Mouse (Mus musculus): ENCODE measurements around the gene Tgfbrap1. TPM values are rescaled to one million over a fixed set of nuclear protein-coding genes. Genes with fewer than 3 reads are reported as not detected.

Gene Tgfbrap1
- polyA plus RNA-seq, 1 experiment from 2014 or later = 7.9 TPM

GRCm38 (mm10) chr1:43131591-43131990 lies 33.2 kb upstream of the Tgfbrap1 start:
- ATAC-seq (replicated peaks; ENCODE audit: low FRiP score, low read depth) = no peak
- 91% methylated on average over 9 of the region's 9 CpGs for whole genome bisulfite sequencing
- H3K9ac ChIP-seq (ENCODE audit: low read depth, low read length) = no peak overlapping the region
- H3K36me3 ChIP-seq (ENCODE audit: insufficient read depth, low read length) = peaks cover 29% of the 10 kb centered on the region
- H3K9me3 ChIP-seq (replicated peaks; ENCODE audit: low read length) = no peaks in the 10 kb centered on the region
- H3K4me1 ChIP-seq (replicated peaks; ENCODE audit: insufficient read depth, low read length) = no peaks in the 10 kb centered on the region
- H3K4me3 ChIP-seq (replicated peaks; ENCODE audit: low read depth, low read length) = no peak overlapping the region
- H3K27me3 ChIP-seq (ENCODE audit: insufficient read depth, low read length) = no peaks in the 10 kb centered on the region
- H3K4me2 ChIP-seq (ENCODE audit: low read length) = no peak overlapping the region
- H3K27ac ChIP-seq = no peak overlapping the region
- no peak for DNase-seq (ENCODE audit: low spot score)
- TF ChIP-seq CTCF (IDR thresholded peaks at IDR 0.05; ENCODE audit: low read depth) = no peak

- Histone ChIP-seq H3K27me3 (ENCODE audit: insufficient read depth, low read length) (no peaks in the 10 kb centered on the region), H3K9ac (ENCODE audit: low read depth, low read length) (no peak overlapping the region), H3K4me1 (replicated peaks; ENCODE audit: insufficient read depth, low read length) (no peaks in the 10 kb centered on the region), H3K9me3 (replicated peaks; ENCODE audit: low read length) (no peaks in the 10 kb centered on the region), H3K36me3 (ENCODE audit: insufficient read depth, low read length) (peaks cover 33% of the 10 kb centered on the region), H3K4me3 (replicated peaks; ENCODE audit: low read depth, low read length) (no peak overlapping the region), H3K27ac (no peak overlapping the region), H3K4me2 (ENCODE audit: low read length) (no peak overlapping the region)
- DNase-seq (ENCODE audit: low spot score) (no peak), ATAC-seq (replicated peaks; ENCODE audit: low FRiP score, low read depth) (no peak)
- WGBS = 81% methylated on average over 5 of the region's 5 CpGs
- no peak for TF ChIP-seq CTCF (IDR thresholded peaks at IDR 0.05; ENCODE audit: low read depth)
These were observed 32.0 kb upstream of the Tgfbrap1 start for GRCm38 (mm10) chr1:43130219-43130981.

- Histone ChIP-seq H3K36me3 (ENCODE audit: insufficient read depth, low read length) (peaks cover 45% of the 10 kb centered on the region), H3K27me3 (ENCODE audit: insufficient read depth, low read length) (no peaks in the 10 kb centered on the region), H3K9me3 (replicated peaks; ENCODE audit: low read length) (no peaks in the 10 kb centered on the region), H3K4me3 (replicated peaks; ENCODE audit: low read depth, low read length) (no peak overlapping the region), H3K4me1 (replicated peaks; ENCODE audit: insufficient read depth, low read length) (no peaks in the 10 kb centered on the region), H3K9ac (ENCODE audit: low read depth, low read length) (no peak overlapping the region), H3K4me2 (ENCODE audit: low read length) (no peak overlapping the region), H3K27ac (no peak overlapping the region)
- no peak for ATAC-seq (replicated peaks; ENCODE audit: low FRiP score, low read depth)
- 76% methylated on average over 8 of the region's 8 CpGs for WGBS
- TF ChIP-seq CTCF (IDR thresholded peaks at IDR 0.05; ENCODE audit: low read depth) = no peak
- no peak for DNase-seq (ENCODE audit: low spot score)
These were observed 29.6 kb upstream of the Tgfbrap1 start for GRCm38 (mm10) chr1:43127820-43128610.

- H3K4me3 ChIP-seq (replicated peaks; ENCODE audit: low read depth, low read length) = no peak overlapping the region
- H3K27ac ChIP-seq = no peak overlapping the region
- ATAC-seq (replicated peaks; ENCODE audit: low FRiP score, low read depth) (no peak), DNase-seq (ENCODE audit: low spot score) (no peak)
- no peaks in the 10 kb centered on the region for H3K9me3 ChIP-seq (replicated peaks; ENCODE audit: low read length)
- H3K27me3 ChIP-seq (ENCODE audit: insufficient read depth, low read length) = no peaks in the 10 kb centered on the region
- TF ChIP-seq CTCF (IDR thresholded peaks at IDR 0.05; ENCODE audit: low read depth) = no peak
- H3K4me2 ChIP-seq (ENCODE audit: low read length) = no peak overlapping the region
- peaks cover 45% of the 10 kb centered on the region for H3K36me3 ChIP-seq (ENCODE audit: insufficient read depth, low read length)
- no peaks in the 10 kb centered on the region for H3K4me1 ChIP-seq (replicated peaks; ENCODE audit: insufficient read depth, low read length)
- no peak overlapping the region for H3K9ac ChIP-seq (ENCODE audit: low read depth, low read length)
These were observed 28.8 kb upstream of the Tgfbrap1 start for GRCm38 (mm10) chr1:43127196-43127595.

- Histone ChIP-seq H3K27ac (no peak overlapping the region), H3K36me3 (ENCODE audit: insufficient read depth, low read length) (peaks cover 39% of the 10 kb centered on the region), H3K4me3 (replicated peaks; ENCODE audit: low read depth, low read length) (no peak overlapping the region), H3K9ac (ENCODE audit: low read depth, low read length) (no peak overlapping the region), H3K9me3 (replicated peaks; ENCODE audit: low read length) (no peaks in the 10 kb centered on the region), H3K4me1 (replicated peaks; ENCODE audit: insufficient read depth, low read length) (no peaks in the 10 kb centered on the region), H3K27me3 (ENCODE audit: insufficient read depth, low read length) (no peaks in the 10 kb centered on the region), H3K4me2 (ENCODE audit: low read length) (no peak overlapping the region)
- ATAC-seq (replicated peaks; ENCODE audit: low FRiP score, low read depth) (no peak), DNase-seq (ENCODE audit: low spot score) (no peak)
- no peak for TF ChIP-seq CTCF (IDR thresholded peaks at IDR 0.05; ENCODE audit: low read depth)
- WGBS = 79% methylated on average over 4 of the region's 4 CpGs
These were observed 26.3 kb upstream of the Tgfbrap1 start for GRCm38 (mm10) chr1:43124726-43125125.

DNA sequence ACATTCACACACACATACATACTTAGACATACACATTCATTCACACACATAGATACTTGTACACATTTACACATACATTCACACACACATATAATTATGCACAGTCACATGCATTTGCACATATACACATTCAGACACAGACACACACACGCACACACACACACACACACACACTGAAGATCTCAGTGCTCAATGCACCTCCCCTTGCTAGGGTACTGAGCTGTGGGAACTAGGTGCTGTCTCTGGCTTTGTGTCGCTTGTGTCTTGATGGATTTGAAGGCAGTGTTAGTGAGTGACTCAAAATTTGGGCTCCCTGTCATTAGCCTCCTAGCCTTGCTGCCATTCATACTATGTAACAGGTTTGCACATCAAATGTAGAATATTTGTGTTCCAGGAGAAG lies 24.2 kb upstream of the Tgfbrap1 start:
- TF ChIP-seq CTCF (IDR thresholded peaks at IDR 0.05; ENCODE audit: low read depth) = no peak
- H3K9me3 ChIP-seq (replicated peaks; ENCODE audit: low read length) = no peaks in the 10 kb centered on the region

More for the DNA sequence above, 24.2 kb upstream of the Tgfbrap1 start:
- ATAC-seq (replicated peaks; ENCODE audit: low FRiP score, low read depth) (no peak), DNase-seq (ENCODE audit: low spot score) (no peak)
- Histone ChIP-seq H3K4me2 (ENCODE audit: low read length) (no peak overlapping the region), H3K36me3 (ENCODE audit: insufficient read depth, low read length) (peaks cover 32% of the 10 kb centered on the region), H3K27ac (no peak overlapping the region), H3K4me1 (replicated peaks; ENCODE audit: insufficient read depth, low read length) (no peaks in the 10 kb centered on the region), H3K4me3 (replicated peaks; ENCODE audit: low read depth, low read length) (no peak overlapping the region), H3K9ac (ENCODE audit: low read depth, low read length) (no peak overlapping the region), H3K27me3 (ENCODE audit: insufficient read depth, low read length) (no peaks in the 10 kb centered on the region)
- WGBS = 92% methylated on average over 2 of the region's 2 CpGs
